Mouse (Mus musculus): ENCODE data around the gene Mdk. TPM values are rescaled to one million over a fixed set of nuclear protein-coding genes. Genes with fewer than 3 reads are reported as not detected.

Mdk gene
- polyA plus RNA-seq, 1 experiment from 2014 or later, result 293 TPM

DNA sequence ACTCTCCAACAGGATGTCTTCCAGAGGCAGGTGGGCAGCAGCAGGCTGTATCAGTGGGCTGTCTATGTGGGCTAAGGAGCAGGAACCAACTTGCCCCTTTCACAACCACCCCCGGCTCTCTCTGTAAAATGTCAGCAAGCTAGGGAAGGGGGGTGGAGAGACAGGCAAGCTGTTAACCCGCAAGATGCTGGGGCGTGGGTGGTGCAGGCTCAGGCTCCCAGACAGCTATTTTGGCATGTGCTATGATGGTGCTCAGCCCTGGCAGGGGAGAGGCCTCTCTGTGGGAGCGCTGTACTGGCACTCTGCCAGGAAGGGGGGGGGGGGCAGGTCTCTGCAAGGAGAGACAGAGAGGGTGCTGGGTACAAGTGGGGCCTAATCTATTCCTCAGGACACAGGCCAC is 25.0 kb upstream of the Mdk start:
- peak overlapping the region; percentile 45 for H3K4me2 ChIP-seq
- peaks cover 83% of the 10 kb centered on the region for H3K4me1 ChIP-seq (replicated peaks)
- no peaks in the 10 kb centered on the region for H3K9me3 ChIP-seq (replicated peaks)
- 2% methylated on average over 4 of the region's 4 CpGs for WGBS
- no peaks in the 10 kb centered on the region for H3K27me3 ChIP-seq
- H3K4me3 ChIP-seq, result peak overlapping the region; percentile 13
- H3K9ac ChIP-seq, result 0 out of 2 replicates have a peak overlapping the region, but pooled peaks have one; percentile 17
- peak; percentile 65 for ATAC-seq (replicated peaks; ENCODE audit: insufficient number of reproducible peaks, insufficient read depth, low FRiP score, low read depth)
- no peaks in the 10 kb centered on the region for H3K36me3 ChIP-seq
- peak overlapping the region; percentile 89 for H3K27ac ChIP-seq

DNA sequence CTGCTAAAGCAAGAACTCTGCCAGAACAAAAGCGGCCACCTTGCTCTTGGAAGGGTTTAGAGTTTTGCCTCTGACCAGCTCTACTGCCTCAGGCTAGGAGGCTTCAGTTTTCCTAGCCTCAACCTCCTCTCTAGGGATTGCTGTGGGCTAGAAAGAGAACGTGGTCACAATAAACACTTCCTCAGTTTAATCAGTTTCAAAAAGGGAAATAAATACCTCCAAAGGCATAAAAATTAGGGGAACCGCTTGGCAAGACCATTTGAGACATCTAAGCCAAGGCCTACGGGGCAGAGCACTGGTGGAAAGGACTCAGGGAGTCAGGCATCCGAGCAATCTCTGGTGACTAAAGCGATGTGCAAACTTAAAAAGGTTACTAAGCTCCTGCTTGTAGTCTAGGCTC is 23.8 kb upstream of the Mdk start:
- ATAC-seq (replicated peaks; ENCODE audit: insufficient number of reproducible peaks, insufficient read depth, low FRiP score, low read depth), result no peak
- no peak overlapping the region for H3K9ac ChIP-seq
- WGBS, result 77% methylated on average over 6 of the region's 6 CpGs
- no peak overlapping the region for H3K4me2 ChIP-seq
- H3K27me3 ChIP-seq, result no peaks in the 10 kb centered on the region
- no peaks in the 10 kb centered on the region for H3K36me3 ChIP-seq
- no peaks in the 10 kb centered on the region for H3K9me3 ChIP-seq (replicated peaks)
- H3K27ac ChIP-seq, result 0 out of 2 replicates have a peak overlapping the region, but pooled peaks have one; percentile 89
- peaks cover 81% of the 10 kb centered on the region for H3K4me1 ChIP-seq (replicated peaks)
- H3K4me3 ChIP-seq, result no peak overlapping the region

DNA sequence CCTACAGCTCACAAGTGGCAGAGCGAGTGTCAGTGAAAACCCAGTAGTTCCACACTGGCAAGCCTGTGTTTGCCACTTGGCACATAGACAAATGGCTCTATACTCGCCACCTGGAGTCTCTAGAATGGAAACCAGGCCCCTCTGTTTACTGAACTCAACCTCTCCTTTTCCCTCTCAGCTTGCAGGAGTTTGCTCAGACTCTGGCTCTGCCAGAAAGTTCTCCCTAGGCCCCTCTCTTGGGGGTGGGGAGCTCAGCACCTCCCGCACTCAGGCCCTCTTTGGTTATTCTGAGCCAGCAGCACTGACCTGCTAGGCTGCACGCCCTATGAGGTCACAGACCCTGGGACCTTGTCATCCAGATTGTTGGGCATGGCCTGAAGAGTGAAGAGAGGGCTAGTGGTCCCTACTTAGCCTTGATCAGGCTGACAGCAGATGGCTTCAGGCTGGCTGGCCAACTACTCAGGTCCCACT is 23.1 kb upstream of the Mdk start:
- Histone ChIP-seq H3K4me1 (replicated peaks) (peaks cover 88% of the 10 kb centered on the region), H3K4me3 (no peak overlapping the region), H3K9me3 (replicated peaks) (no peaks in the 10 kb centered on the region), H3K27ac (peak overlapping the region; percentile 89), H3K36me3 (no peaks in the 10 kb centered on the region), H3K4me2 (no peak overlapping the region), H3K27me3 (no peaks in the 10 kb centered on the region), H3K9ac (0 out of 2 replicates have a peak overlapping the region, but pooled peaks have one; percentile 26)
- ATAC-seq (replicated peaks; ENCODE audit: insufficient number of reproducible peaks, insufficient read depth, low FRiP score, low read depth), result no peak
- 68% methylated on average over 4 of the region's 4 CpGs for WGBS

DNA sequence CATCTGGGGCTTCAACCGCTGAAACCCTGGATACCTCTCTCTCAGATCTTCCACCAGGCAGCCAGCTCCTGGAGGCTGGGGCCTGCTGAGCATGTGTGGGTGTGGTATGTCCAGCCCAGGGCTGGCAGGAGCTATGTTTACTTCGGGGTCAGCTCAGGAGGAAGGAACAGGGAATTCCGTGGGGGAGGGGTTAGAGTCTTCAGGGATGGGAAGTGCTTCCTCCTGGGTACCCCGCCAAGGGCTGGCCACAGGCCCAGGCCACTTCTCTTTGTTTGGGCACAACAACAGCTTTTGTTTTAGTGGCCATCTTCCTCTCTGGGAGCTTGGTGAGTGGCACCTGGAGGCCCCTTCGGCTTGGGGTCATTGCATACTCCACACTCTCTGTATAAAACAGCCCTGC is 21.7 kb upstream of the Mdk start:
- H3K9ac ChIP-seq, result no peak overlapping the region
- whole genome bisulfite sequencing, result 15% methylated on average over 5 of the region's 5 CpGs
- no peaks in the 10 kb centered on the region for H3K9me3 ChIP-seq (replicated peaks)
- no peaks in the 10 kb centered on the region for H3K36me3 ChIP-seq
- peak overlapping the region; percentile 11; the same call in 1 of the 2 replicates for H3K4me2 ChIP-seq
- peak; percentile 39 for ATAC-seq (replicated peaks; ENCODE audit: insufficient number of reproducible peaks, insufficient read depth, low FRiP score, low read depth)
- no peak overlapping the region for H3K4me3 ChIP-seq
- peak overlapping the region; percentile 89 for H3K27ac ChIP-seq
- no peaks in the 10 kb centered on the region for H3K27me3 ChIP-seq
- H3K4me1 ChIP-seq (replicated peaks), result peaks cover 89% of the 10 kb centered on the region

DNA sequence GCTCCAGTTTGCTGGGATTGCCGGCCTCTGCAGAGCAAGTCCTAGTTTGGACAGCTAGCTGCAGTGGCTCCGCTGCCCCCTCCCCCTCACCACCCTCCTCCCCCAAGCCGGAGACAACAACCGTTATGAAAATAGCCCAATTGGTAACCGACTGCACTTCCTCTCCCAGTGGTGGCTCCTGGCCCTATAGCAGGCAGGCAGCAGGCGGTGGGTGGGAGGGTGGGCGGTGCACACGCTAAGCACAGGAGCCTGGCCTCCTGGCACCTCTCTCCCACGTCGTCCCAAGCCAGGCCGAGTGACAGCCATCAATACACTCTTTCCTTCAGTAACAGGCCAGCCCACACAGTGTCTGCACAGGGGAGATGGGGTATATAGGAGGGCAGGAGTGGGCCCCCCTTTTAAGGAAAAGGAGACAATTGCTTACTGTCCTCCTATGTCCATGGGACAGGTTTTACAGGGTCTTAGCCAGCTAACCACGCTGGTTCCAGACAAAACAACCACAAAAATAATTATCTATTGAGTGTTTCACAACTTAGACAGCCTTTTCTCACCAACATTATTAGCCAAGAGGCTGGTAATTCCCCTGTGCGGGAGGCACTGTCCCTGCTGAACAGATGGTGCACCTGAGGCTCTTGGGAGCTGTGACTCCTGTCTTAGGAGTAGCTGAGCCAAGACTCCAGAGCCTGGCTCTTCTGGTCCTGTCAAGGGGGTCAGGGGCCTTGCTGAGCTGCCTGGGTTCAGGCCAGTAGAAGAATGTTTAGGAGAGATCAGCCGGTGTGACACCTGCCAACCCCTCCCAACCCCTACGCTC is 18.4 kb upstream of the Mdk start:
- 11% methylated on average over 15 of the region's 15 CpGs for WGBS
- H3K4me3 ChIP-seq, result peak overlapping the region; percentile 52
- no peaks in the 10 kb centered on the region for H3K36me3 ChIP-seq
- peak; percentile 77 for ATAC-seq (replicated peaks; ENCODE audit: insufficient number of reproducible peaks, insufficient read depth, low FRiP score, low read depth)
- H3K9ac ChIP-seq, result peak overlapping the region; percentile 59
- peaks cover 88% of the 10 kb centered on the region for H3K4me1 ChIP-seq (replicated peaks)
- H3K9me3 ChIP-seq (replicated peaks), result no peaks in the 10 kb centered on the region
- no peaks in the 10 kb centered on the region for H3K27me3 ChIP-seq
- peak overlapping the region; percentile 63 for H3K4me2 ChIP-seq
- H3K27ac ChIP-seq, result peak overlapping the region; percentile 98

DNA sequence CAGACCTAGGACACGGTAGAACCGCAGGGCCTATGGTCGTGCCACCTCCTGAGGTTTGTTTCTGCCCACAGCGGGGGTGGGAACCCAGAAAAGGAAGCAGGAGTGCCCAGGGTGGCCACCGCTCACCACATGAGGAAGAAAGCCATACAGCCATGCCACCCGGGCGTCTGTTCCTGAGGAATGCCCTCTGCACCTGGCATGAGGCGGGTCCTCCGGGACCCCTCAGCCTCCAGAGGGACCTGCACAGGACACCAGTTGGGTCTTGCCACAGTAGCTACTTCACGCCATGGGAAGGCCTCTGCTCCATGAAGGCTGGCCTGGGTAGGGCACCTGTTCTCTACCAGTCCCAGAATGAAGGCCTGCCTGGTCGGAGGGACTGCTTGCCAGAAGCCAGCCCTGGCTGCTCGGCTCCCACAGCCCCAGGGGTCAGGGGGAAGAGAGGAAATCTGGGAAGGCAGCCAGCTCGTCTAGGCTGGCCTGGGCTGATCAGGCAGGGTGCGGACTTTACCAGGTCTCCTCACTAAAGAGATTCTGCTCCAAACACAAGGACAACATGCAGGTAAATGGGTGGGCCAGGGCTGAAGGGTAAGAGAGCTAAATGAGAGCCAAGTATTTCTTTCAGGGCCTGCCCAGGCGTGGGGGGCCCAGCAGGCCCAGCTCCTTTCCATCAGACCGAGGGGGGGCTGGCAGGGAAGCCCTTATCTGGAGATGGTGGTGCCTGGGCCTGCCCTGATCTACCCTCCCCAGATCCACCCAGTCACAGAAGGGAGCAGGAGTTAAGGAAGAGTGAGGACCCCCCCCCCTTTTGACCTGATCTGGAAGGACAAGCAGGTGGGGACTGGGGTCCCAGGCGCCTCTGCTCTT is 17.5 kb upstream of the Mdk start:
- peaks cover 88% of the 10 kb centered on the region for H3K4me1 ChIP-seq (replicated peaks)
- H3K9ac ChIP-seq, result peak overlapping the region; percentile 59
- WGBS, result 45% methylated on average over 17 of the region's 17 CpGs
- H3K4me3 ChIP-seq, result peak overlapping the region; percentile 52
- no peaks in the 10 kb centered on the region for H3K27me3 ChIP-seq
- H3K27ac ChIP-seq, result peak overlapping the region; percentile 98
- ATAC-seq (replicated peaks; ENCODE audit: insufficient number of reproducible peaks, insufficient read depth, low FRiP score, low read depth), result peak; percentile 73
- H3K4me2 ChIP-seq, result peak overlapping the region; percentile 63
- H3K36me3 ChIP-seq, result no peaks in the 10 kb centered on the region
- H3K9me3 ChIP-seq (replicated peaks), result no peaks in the 10 kb centered on the region

DNA sequence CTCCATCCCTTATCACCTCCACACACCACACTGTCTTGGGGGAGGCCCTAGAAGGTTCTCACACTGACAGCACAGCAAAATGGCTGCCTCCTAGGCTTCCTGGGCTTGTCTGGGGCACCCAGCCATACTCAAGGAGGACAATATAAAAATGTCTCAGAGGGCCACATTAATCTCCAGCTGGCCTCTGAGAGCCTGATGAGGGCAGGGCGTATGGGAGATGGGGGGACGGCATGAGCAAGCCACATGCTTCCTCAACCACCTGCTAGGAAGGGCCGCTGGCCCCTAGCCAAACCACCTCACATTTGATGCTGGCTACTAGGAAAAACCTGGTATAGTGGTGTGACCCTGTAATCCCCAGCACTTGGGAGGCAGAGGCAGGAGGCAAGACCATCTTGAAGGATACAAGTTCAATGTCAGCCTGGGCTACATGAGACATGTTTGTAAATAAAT is 16.7 kb upstream of the Mdk start:
- Histone ChIP-seq H3K4me1 (replicated peaks) (peaks cover 85% of the 10 kb centered on the region), H3K36me3 (no peaks in the 10 kb centered on the region), H3K27ac (peak overlapping the region; percentile 98), H3K4me3 (peak overlapping the region; percentile 52), H3K9ac (peak overlapping the region; percentile 59; the same call in 1 of the 2 replicates), H3K4me2 (peak overlapping the region; percentile 63), H3K27me3 (no peaks in the 10 kb centered on the region), H3K9me3 (replicated peaks) (no peaks in the 10 kb centered on the region)
- 49% methylated on average over 3 of the region's 3 CpGs for WGBS
- ATAC-seq (replicated peaks; ENCODE audit: insufficient number of reproducible peaks, insufficient read depth, low FRiP score, low read depth), result no peak

DNA sequence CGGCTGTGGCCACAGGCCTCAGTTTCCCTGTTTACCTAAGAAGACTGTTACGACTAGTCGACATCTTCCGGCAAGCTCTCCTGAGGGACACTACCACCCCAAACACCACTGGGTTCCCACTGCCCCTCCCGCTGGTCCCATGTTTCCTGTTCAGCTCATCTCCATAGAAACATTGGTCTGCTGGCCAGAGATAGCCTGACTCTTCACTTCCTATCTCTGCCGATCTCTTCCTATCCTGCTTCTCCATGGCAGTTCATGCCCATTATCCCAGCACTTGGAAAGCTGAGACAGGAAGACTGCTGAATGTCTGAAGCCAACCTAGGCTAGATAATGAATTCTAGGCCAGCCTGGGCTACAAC is 16.0 kb upstream of the Mdk start:
- no peak for ATAC-seq (replicated peaks; ENCODE audit: insufficient number of reproducible peaks, insufficient read depth, low FRiP score, low read depth)
- Histone ChIP-seq H3K4me3 (peak overlapping the region; percentile 8), H3K4me1 (replicated peaks) (peaks cover 78% of the 10 kb centered on the region), H3K27me3 (no peaks in the 10 kb centered on the region), H3K36me3 (0 out of 2 replicates have a peak, but pooled peaks cover 5% of the 10 kb centered on the region), H3K9ac (0 out of 2 replicates have a peak overlapping the region, but pooled peaks have one; percentile 18), H3K27ac (peak overlapping the region; percentile 98), H3K4me2 (peak overlapping the region; percentile 48), H3K9me3 (replicated peaks) (no peaks in the 10 kb centered on the region)
- WGBS, result 51% methylated on average over 6 of the region's 6 CpGs

DNA sequence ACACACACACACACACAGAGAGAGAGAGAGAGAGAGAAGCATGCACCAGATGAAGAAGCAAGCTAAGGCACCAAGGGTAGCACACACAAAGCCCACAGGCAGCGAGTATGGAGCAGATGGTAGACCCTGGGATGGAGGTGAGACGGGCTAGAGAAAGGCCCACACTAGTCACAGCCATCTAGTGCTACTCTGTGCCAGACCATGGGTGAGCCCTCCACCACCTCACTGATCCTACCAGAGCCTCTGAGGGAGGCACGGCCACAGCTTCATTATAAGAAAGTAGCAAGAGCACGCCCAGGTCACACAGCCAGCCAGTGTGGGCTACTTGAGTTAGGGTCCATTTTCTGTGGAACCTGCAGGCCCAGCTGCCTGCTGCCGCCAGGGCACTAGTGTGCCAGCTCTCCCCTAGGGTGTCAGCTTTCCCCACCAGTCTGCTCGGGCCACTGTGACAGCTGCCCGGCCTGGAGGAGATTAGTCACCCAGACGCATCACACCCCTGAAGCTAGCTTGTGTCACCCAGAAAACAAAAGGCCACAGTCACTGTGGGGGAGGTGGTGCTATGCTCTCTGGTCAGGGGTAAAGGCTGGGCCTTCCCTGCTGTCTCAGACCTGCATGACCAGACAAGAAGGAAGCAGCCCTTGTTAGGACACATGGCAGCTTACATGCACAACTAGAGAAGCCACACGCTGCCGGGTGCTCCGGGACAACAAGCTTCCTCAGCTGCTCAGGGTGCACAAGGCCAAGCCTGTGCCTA is 15.5 kb upstream of the Mdk start:
- 39% methylated on average over 11 of the region's 11 CpGs for WGBS
- Histone ChIP-seq H3K4me1 (replicated peaks) (peaks cover 77% of the 10 kb centered on the region), H3K36me3 (peaks cover 5% of the 10 kb centered on the region; the same call in 1 of the 2 replicates), H3K4me3 (peak overlapping the region; percentile 8), H3K9me3 (replicated peaks) (no peaks in the 10 kb centered on the region), H3K9ac (peak overlapping the region; percentile 18; the same call in 1 of the 2 replicates), H3K4me2 (peak overlapping the region; percentile 48), H3K27ac (peak overlapping the region; percentile 98), H3K27me3 (no peaks in the 10 kb centered on the region)
- ATAC-seq (replicated peaks; ENCODE audit: insufficient number of reproducible peaks, insufficient read depth, low FRiP score, low read depth), result no peak

DNA sequence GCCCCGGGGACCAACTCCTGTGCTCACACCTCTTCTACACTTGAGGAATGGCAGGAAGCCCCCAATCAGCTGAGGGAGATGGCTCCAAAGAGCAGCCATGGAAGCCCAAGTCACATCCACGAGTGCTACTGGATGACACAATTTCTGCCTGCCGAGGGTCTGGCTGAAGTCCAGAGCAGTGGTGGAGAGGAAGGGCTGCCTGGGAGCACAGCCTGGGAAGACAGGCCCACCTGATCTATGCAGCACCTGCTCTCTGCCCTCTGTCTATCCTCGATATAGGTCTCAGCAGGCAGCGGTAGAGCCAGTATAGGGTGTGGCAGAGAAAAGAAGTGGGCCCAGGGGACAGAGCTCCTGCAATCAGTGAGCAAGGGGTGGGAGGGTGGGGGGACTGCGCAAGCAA is 14.7 kb upstream of the Mdk start:
- WGBS, result 31% methylated on average over 6 of the region's 6 CpGs

More for the DNA sequence above, 14.7 kb upstream of the Mdk start:
- Histone ChIP-seq H3K9ac (peak overlapping the region; percentile 18; the same call in 1 of the 2 replicates), H3K4me1 (replicated peaks) (peaks cover 77% of the 10 kb centered on the region), H3K36me3 (peaks cover 12% of the 10 kb centered on the region), H3K27ac (peak overlapping the region; percentile 55), H3K4me3 (no peak overlapping the region), H3K27me3 (no peaks in the 10 kb centered on the region), H3K4me2 (peak overlapping the region; percentile 48), H3K9me3 (replicated peaks) (no peaks in the 10 kb centered on the region)
- no peak for ATAC-seq (replicated peaks; ENCODE audit: insufficient number of reproducible peaks, insufficient read depth, low FRiP score, low read depth)
